Comparison of ENCODE assay signal across 18 mouse cellular contexts in genomic region chr14:75518196-75518887, GRCm38 (mm10).
DNase-seq lines count a peak whose midpoint lies in the region; ATAC-seq lines count a peak whose summit lies in the region.
"Had no signal": no experiment of that assay in that cellular context is flagged by ENCODE, and none has a peak within 500 bp of the region (broad histone marks: within the 10 kb centered on the region; RNA-seq: fewer than 3 reads in every experiment).

No protein-coding gene starts in this region.

- H3K27me3 ChIP-seq in hindbrain, embryonic 12.5 days, result no peaks in the 10 kb centered on the region
- 0 out of 2 replicates have a peak, but pooled peaks cover 2% of the 10 kb centered on the region for H3K27me3 ChIP-seq in hindbrain, embryonic 10.5 days (ENCODE audit: insufficient read depth, poor library complexity, severe bottlenecking)
- 0 out of 2 replicates have a peak, but pooled peaks cover 8% of the 10 kb centered on the region for H3K27me3 ChIP-seq in forebrain, embryonic 12.5 days
- H3K27me3 ChIP-seq in liver, embryonic 13.5 days, result no peaks in the 10 kb centered on the region
- H3K27me3 ChIP-seq: embryonic facial prominence, embryonic 12.5 days had no signal

- H3K4me3 ChIP-seq in hindbrain, embryonic 12.5 days, result no peak overlapping the region
- no peak overlapping the region for H3K4me3 ChIP-seq in hindbrain, embryonic 10.5 days
- H3K4me3 ChIP-seq in forebrain, embryonic 12.5 days (replicated peaks), result no peak overlapping the region
- H3K4me3 ChIP-seq in liver, embryonic 13.5 days (replicated peaks), result no peak overlapping the region
- H3K4me3 ChIP-seq: embryonic facial prominence, embryonic 12.5 days; layer of hippocampus, adult 2 months; myocyte had no signal

- H3K27ac ChIP-seq in hindbrain, embryonic 12.5 days, result no peak overlapping the region
- H3K27ac ChIP-seq in hindbrain, embryonic 10.5 days, result no peak overlapping the region
- H3K27ac ChIP-seq in forebrain, embryonic 12.5 days, result peak overlapping the region; percentile 89
- no peak overlapping the region for H3K27ac ChIP-seq in liver, embryonic 13.5 days
- H3K27ac ChIP-seq: embryonic facial prominence, embryonic 12.5 days; layer of hippocampus, adult 2 months; stomach, postnatal 0 days had no signal

- H3K4me2 ChIP-seq in hindbrain, embryonic 12.5 days (replicated peaks), result no peak overlapping the region
- no peak overlapping the region for H3K4me2 ChIP-seq in forebrain, embryonic 12.5 days
- no peak overlapping the region for H3K4me2 ChIP-seq in liver, embryonic 13.5 days
- H3K4me2 ChIP-seq: embryonic facial prominence, embryonic 12.5 days had no signal

- H3K9ac ChIP-seq in hindbrain, embryonic 12.5 days, result no peak overlapping the region
- H3K9ac ChIP-seq in forebrain, embryonic 12.5 days, result no peak overlapping the region
- no peak overlapping the region for H3K9ac ChIP-seq in liver, embryonic 13.5 days
- H3K9ac ChIP-seq: embryonic facial prominence, embryonic 12.5 days had no signal

- no peaks in the 10 kb centered on the region for H3K9me3 ChIP-seq in hindbrain, embryonic 12.5 days (replicated peaks)
- no peaks in the 10 kb centered on the region for H3K9me3 ChIP-seq in hindbrain, embryonic 10.5 days
- no peaks in the 10 kb centered on the region for H3K9me3 ChIP-seq in forebrain, embryonic 12.5 days
- no peaks in the 10 kb centered on the region for H3K9me3 ChIP-seq in liver, embryonic 13.5 days (replicated peaks)
- H3K9me3 ChIP-seq: embryonic facial prominence, embryonic 12.5 days had no signal

- H3K4me1 ChIP-seq in hindbrain, embryonic 12.5 days, result peaks cover 15% of the 10 kb centered on the region
- peaks cover 22% of the 10 kb centered on the region for H3K4me1 ChIP-seq in hindbrain, embryonic 10.5 days (replicated peaks)
- H3K4me1 ChIP-seq in forebrain, embryonic 12.5 days, result peaks cover 28% of the 10 kb centered on the region
- H3K4me1 ChIP-seq in liver, embryonic 13.5 days (replicated peaks), result peaks cover 29% of the 10 kb centered on the region
- H3K4me1 ChIP-seq: embryonic facial prominence, embryonic 12.5 days had no signal

- peak; percentile 54; the same call in 1 of the 2 replicates for ATAC-seq in hindbrain, embryonic 12.5 days (ENCODE audit: low FRiP score)
- ATAC-seq in forebrain, embryonic 12.5 days (ENCODE audit: low FRiP score), result peak; percentile 78
- ATAC-seq in liver, embryonic 13.5 days (ENCODE audit: low read depth), result 0 out of 2 replicates have a peak, but pooled peaks have one; percentile 41
- ATAC-seq: CD4-positive, CD25-positive, alpha-beta regulatory T cell, adult 4 months had no signal

- no peak for DNase-seq in hindbrain, embryonic 10.5 days (ENCODE audit: low spot score)
- peak; percentile 19 for DNase-seq in MN1 (ENCODE audit: low spot score)
- DNase-seq in liver, embryonic 13.5 days, result no peak
- DNase-seq in kidney, postnatal 10 days, result no peak
- no peak for DNase-seq in gastrocnemius, postnatal 25 days
- DNase-seq in kidney, adult 18-20 months, result no peak
- DNase-seq: cerebellum, adult 11 months; gastrocnemius, postnatal 14 days; kidney, adult 9 months; spleen, adult 18-20 months; thymus, postnatal 25 days had no signal

- 77% methylated on average over 15 of the region's 15 CpGs for WGBS in hindbrain, embryonic 12.5 days
- WGBS in hindbrain, embryonic 10.5 days, result 88% methylated on average over 15 of the region's 15 CpGs
- WGBS in forebrain, embryonic 12.5 days, result 45% methylated on average over 15 of the region's 15 CpGs
- WGBS in liver, embryonic 13.5 days (ENCODE audit: insufficient replicate concordance), result 62% methylated on average over 15 of the region's 15 CpGs

- no peaks in the 10 kb centered on the region for H3K36me3 ChIP-seq in hindbrain, embryonic 12.5 days
- H3K36me3 ChIP-seq in hindbrain, embryonic 10.5 days, result no peaks in the 10 kb centered on the region
- no peaks in the 10 kb centered on the region for H3K36me3 ChIP-seq in forebrain, embryonic 12.5 days (replicated peaks)
- no peaks in the 10 kb centered on the region for H3K36me3 ChIP-seq in liver, embryonic 13.5 days
- H3K36me3 ChIP-seq: embryonic facial prominence, embryonic 12.5 days had no signal
